Mouse (Mus musculus) CH12.LX (cell line): ENCODE results near the gene 1700067K01Rik. TPM values are rescaled to one million over a fixed set of nuclear protein-coding genes. Genes with fewer than 3 reads are reported as not detected.

Experiments
- DNase-seq: peaks from one replicate; pipeline ENCODE4 v3.0.0-alpha.2; 2013; ENCODE audit errors: extremely low read depth
- H3K27ac ChIP-seq: 2 replicates; pipeline ENCODE4 v1.5.1; 2012; ENCODE audit warnings: low read depth, mild to moderate bottlenecking, control low read depth, moderate library complexity; ENCODE audit not compliant: insufficient read depth
- H3K27me3 ChIP-seq: replicated peaks from 2 replicates; pipeline ENCODE3; 2012; ENCODE audit warnings: inconsistent platforms
- H3K36me3 ChIP-seq, 2 experiments: replicated peaks in 1 of 2; 2 replicates each; pipeline versions ENCODE3 to v1.6.1; 2012; ENCODE audit warnings: inconsistent platforms in 1 of 2, low read length in 1 of 2, mild to moderate bottlenecking in 1 of 2, mixed read lengths in 1 of 2, moderate library complexity in 1 of 2; ENCODE audit not compliant: control insufficient read depth in 1 of 2, insufficient read depth in 1 of 2
- H3K4me1 ChIP-seq, 2 experiments: 2 replicates each; pipeline ENCODE4 v1.6.1; 2012; ENCODE audit warnings: inconsistent platforms in 1 of 2, moderate library complexity in 1 of 2; ENCODE audit not compliant: insufficient read depth in 2 of 2, control insufficient read depth in 1 of 2
- H3K4me2 ChIP-seq: 2 replicates; pipeline ENCODE4 v1.6.1; 2012; ENCODE audit warnings: low read depth, mild to moderate bottlenecking, control low read depth; ENCODE audit not compliant: poor library complexity, insufficient read depth, severe bottlenecking
- H3K4me3 ChIP-seq, 3 experiments: fragments of 150-350 bp in 1 of 3; sonication (generic) in 1 of 3; replicated peaks in 1 of 3; 2 replicates each; pipeline versions ENCODE3 to v1.5.1; 2011 to 2012; ENCODE audit warnings: low read depth in 2 of 3, low read length in 2 of 3, mild to moderate bottlenecking in 2 of 3, moderate library complexity in 2 of 3, control low read depth in 1 of 3, improper control_type of control experiment in 1 of 3, inconsistent platforms in 1 of 3, mixed read lengths in 1 of 3; ENCODE audit not compliant: poor library complexity in 1 of 3
- H3K79me2 ChIP-seq: replicated peaks from 2 replicates; pipeline ENCODE4 v1.6.1; 2012; ENCODE audit warnings: mild to moderate bottlenecking, moderate library complexity; ENCODE audit not compliant: control insufficient read depth, poor library complexity, insufficient read depth, severe bottlenecking; ENCODE audit errors: extremely low read depth
- H3K9ac ChIP-seq: 2 replicates; pipeline ENCODE4 v1.6.1; 2012; ENCODE audit warnings: low read depth, mild to moderate bottlenecking, control low read depth, moderate library complexity; ENCODE audit not compliant: insufficient read depth
- H3K9me3 ChIP-seq: replicated peaks from 2 replicates; pipeline ENCODE3; 2012; ENCODE audit warnings: low read length, inconsistent platforms, mixed read lengths
- CHD2 ChIP-seq: IDR thresholded peaks from 2 replicates; pipeline ENCODE4 v1.6.1; 2011; ENCODE audit warnings: low read length, improper control_type of control experiment
- CTCF ChIP-seq, 2 experiments: IDR thresholded peaks in 1 of 2; conservative IDR thresholded peaks in 1 of 2; 2 replicates each; pipeline ENCODE4 v1.5.1; 2011 to 2012; ENCODE audit warnings: low read depth in 2 of 2, low read length in 2 of 2, improper control_type of control experiment in 1 of 2, inconsistent platforms in 1 of 2, mild to moderate bottlenecking in 1 of 2, moderate library complexity in 1 of 2
- E2F4 ChIP-seq: IDR thresholded peaks from 2 replicates; pipeline ENCODE4 v1.6.1; 2011; ENCODE audit warnings: low read depth, low read length, improper control_type of control experiment; ENCODE audit not compliant: insufficient replicate concordance
- EP300 ChIP-seq: IDR thresholded peaks from 2 replicates; pipeline ENCODE4 v1.6.1; 2011; ENCODE audit warnings: low read length, improper control_type of control experiment
- GABPA ChIP-seq: IDR thresholded peaks from 2 replicates; pipeline ENCODE4 v1.6.1; 2012; ENCODE audit warnings: low read depth, low read length, improper control_type of control experiment, inconsistent platforms; ENCODE audit not compliant: insufficient replicate concordance
- JUND ChIP-seq: conservative IDR thresholded peaks from 2 replicates; pipeline ENCODE4 v1.6.1; 2011; ENCODE audit warnings: low read depth, low read length, improper control_type of control experiment
- KAT2A ChIP-seq: IDR thresholded peaks from 2 replicates; pipeline ENCODE4 v1.6.1; 2012; ENCODE audit warnings: low read length, improper control_type of control experiment, inconsistent platforms; ENCODE audit not compliant: insufficient replicate concordance
- MAX ChIP-seq: IDR thresholded peaks from 2 replicates; pipeline ENCODE4 v1.6.1; 2011; ENCODE audit warnings: low read length, improper control_type of control experiment
- MAZ ChIP-seq: IDR thresholded peaks from 2 replicates; pipeline ENCODE4 v1.6.1; 2012; ENCODE audit warnings: low read depth, mild to moderate bottlenecking, inconsistent platforms, low read length, improper control_type of control experiment, moderate library complexity
- MEF2A ChIP-seq: IDR thresholded peaks from 2 replicates; pipeline ENCODE4 v1.6.1; 2014; ENCODE audit warnings: low read depth, mild to moderate bottlenecking, inconsistent platforms, low read length, improper control_type of control experiment, borderline replicate concordance
- MYC ChIP-seq: IDR thresholded peaks from 2 replicates; pipeline ENCODE4 v1.6.1; 2011; ENCODE audit warnings: low read depth, mild to moderate bottlenecking, improper control_type of control experiment, low read length
- NELFE ChIP-seq: IDR thresholded peaks from 2 replicates; pipeline ENCODE4 v1.6.1; 2011; ENCODE audit warnings: low read depth, low read length, improper control_type of control experiment
- NRF1 ChIP-seq: IDR thresholded peaks from 2 replicates; pipeline ENCODE4 v1.6.1; 2014; ENCODE audit warnings: low read depth, mild to moderate bottlenecking, inconsistent platforms, low read length, improper control_type of control experiment, moderate library complexity
- POLR2A ChIP-seq: IDR thresholded peaks from 2 replicates; pipeline ENCODE4 v1.6.1; 2011; ENCODE audit warnings: low read depth, mild to moderate bottlenecking, improper control_type of control experiment, low read length
- POLR2AphosphoS2 ChIP-seq: IDR thresholded peaks from 2 replicates; pipeline ENCODE4 v1.6.1; 2011; ENCODE audit warnings: low read depth, low read length, improper control_type of control experiment
- RAD21 ChIP-seq: IDR thresholded peaks from 2 replicates; pipeline ENCODE4 v1.6.1; 2011; ENCODE audit warnings: low read depth, mild to moderate bottlenecking, low read length, improper control_type of control experiment, moderate library complexity
- RCOR1 ChIP-seq: conservative IDR thresholded peaks from 2 replicates; pipeline ENCODE4 v1.6.1; 2012; ENCODE audit warnings: low read depth, mild to moderate bottlenecking, inconsistent platforms, low read length, improper control_type of control experiment
- SMC3 ChIP-seq: IDR thresholded peaks from 2 replicates; pipeline ENCODE4 v1.6.1; 2011; ENCODE audit warnings: low read depth, low read length, improper control_type of control experiment
- TBP ChIP-seq: conservative IDR thresholded peaks from 2 replicates; pipeline ENCODE4 v1.6.1; 2011; ENCODE audit warnings: low read depth, low read length, improper control_type of control experiment
- TCF12 ChIP-seq: IDR thresholded peaks from 2 replicates; pipeline ENCODE4 v1.6.1; 2014; ENCODE audit warnings: low read depth, mild to moderate bottlenecking, inconsistent platforms, low read length, improper control_type of control experiment
- USF2 ChIP-seq: conservative IDR thresholded peaks from 2 replicates; pipeline ENCODE4 v1.6.1; 2011; ENCODE audit warnings: low read depth, low read length, improper control_type of control experiment
- ZKSCAN1 ChIP-seq: IDR thresholded peaks from 2 replicates; pipeline ENCODE4 v1.6.1; 2012; ENCODE audit warnings: low read depth, inconsistent platforms, low read length, improper control_type of control experiment, borderline replicate concordance
- ZMIZ1 ChIP-seq: IDR thresholded peaks from 2 replicates; pipeline ENCODE4 v1.6.1; 2012; ENCODE audit warnings: low read depth, mild to moderate bottlenecking, inconsistent platforms, low read length, improper control_type of control experiment
- ZNF384 ChIP-seq: IDR thresholded peaks from 2 replicates; pipeline ENCODE4 v1.6.1; 2012; ENCODE audit warnings: low read depth, low read length, improper control_type of control experiment, inconsistent platforms
- dilution Hi-C: fragments of 300-500 bp; cut with MboI; formaldehyde crosslinking; loops from 2 replicates; pipeline ENCODE4 v1.14.3; 2020; ENCODE audit warnings: low sequenced_read_pairs; ENCODE audit not compliant: extremely low pct_unique_long_range_greater_than_20kb, extremely low pct_ligation_motif_present
- in situ Hi-C: fragments of 300-500 bp; cut with MboI; formaldehyde crosslinking; loops from 3 replicates; pipeline ENCODE4 v1.14.3; 2019; ENCODE audit warnings: low sequenced_read_pairs, low pct_ligation_motif_present, low pct_unique_long_range_greater_than_20kb, mixed read lengths
- polyA plus RNA-seq: library from polyadenylated mRNA; unstranded; fragments of >175 nt; gene quantifications from 2 replicates; pipeline ENCODE4 v1.2.1, GENCODE M21; 2012; ENCODE audit warnings: low read depth; ENCODE audit not compliant: insufficient read length
- total RNA-seq, 2 experiments: library from RNA; depleted of rRNA; stranded (reverse); fragments of 300-350 nt in 1 of 2; fragments of >200 nt in 1 of 2; gene quantifications; 2 replicates each; pipeline ENCODE4 v1.2.3; 2012 to 2014

Gene 1700067K01Rik
- total and polyA plus RNA-seq, 3 experiments = 0.38 to 0.67 TPM; not detected in 1

GRCm38 (mm10) chr8:84019738-84020137 lies 18.4 kb downstream of the 1700067K01Rik start:
- Histone ChIP-seq H3K4me2 (no peak overlapping the region), H3K79me2 (no peaks in the 10 kb centered on the region), H3K4me3 (no peak overlapping the region), H3K36me3 (no peaks in the 10 kb centered on the region), H3K4me1 (no peaks in the 10 kb centered on the region), H3K9ac (no peak overlapping the region), H3K27ac (no peak overlapping the region), H3K27me3 (peaks cover 28% of the 10 kb centered on the region), H3K9me3 (peaks cover 6% of the 10 kb centered on the region)
- TF ChIP-seq ZNF384 = no peak
- TF ChIP-seq GABPA = no peak
- no peak for TF ChIP-seq MAZ
- TF ChIP-seq CHD2 = no peak
- TF ChIP-seq RCOR1 = no peak
- no peak for TF ChIP-seq E2F4
- TF ChIP-seq MEF2A = no peak
- TF ChIP-seq NELFE = no peak
- TF ChIP-seq ZMIZ1 = no peak
- no peak for TF ChIP-seq KAT2A
- TF ChIP-seq MYC = no peak
- no peak for TF ChIP-seq RAD21
- dilution Hi-C loops = no loop called here
- DNase-seq = no peak
- in situ Hi-C loops = no loop called here

DNA sequence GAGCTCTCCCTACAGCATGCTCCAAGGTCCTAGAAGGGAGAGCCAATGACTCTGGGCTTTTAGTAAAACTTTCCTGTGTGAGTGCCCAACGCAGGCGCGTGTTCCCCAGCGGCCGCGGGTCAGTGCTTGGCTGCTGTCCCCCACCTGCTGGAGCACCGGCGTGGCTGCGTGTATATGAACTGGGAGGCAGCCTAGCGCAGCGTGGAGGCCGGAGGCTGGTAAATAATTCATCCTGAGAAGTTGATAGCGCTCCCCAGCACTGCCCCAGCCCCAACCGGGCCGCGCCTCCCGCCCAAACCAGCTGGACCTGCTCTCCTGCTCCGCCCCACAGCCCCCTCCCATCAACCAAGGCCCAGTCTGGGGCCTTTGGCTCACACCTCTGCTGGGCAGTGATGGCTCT lies 19.8 kb downstream of the 1700067K01Rik start, which contains the start of gene Palm3:
Gene Palm3 (plus strand): TSS at position 376 of the 400 bp plus-strand sequence.
- dilution Hi-C loops = no loop called here
- Histone ChIP-seq H3K36me3 (no peaks in the 10 kb centered on the region), H3K9me3 (peaks cover 3% of the 10 kb centered on the region), H3K4me2 (no peak within 1 kb of the TSS), H3K4me1 (no peaks in the 10 kb centered on the region), H3K27ac (no peak within 1 kb of the TSS), H3K4me3 (no peak within 1 kb of the TSS), H3K79me2 (no peaks in the 10 kb centered on the region), H3K9ac (no peak within 1 kb of the TSS)
- in situ Hi-C loops = no loop called here
- no peak for DNase-seq
- no peak for TF ChIP-seq TBP
- no peak for TF ChIP-seq E2F4
- no peak for TF ChIP-seq POLR2AphosphoS2
- TF ChIP-seq CHD2 = no peak
- TF ChIP-seq POLR2A = no peak
- no peak for TF ChIP-seq ZKSCAN1
- no peak for TF ChIP-seq EP300
- no peak for TF ChIP-seq USF2
- TF ChIP-seq MAX = no peak
- TF ChIP-seq JUND = no peak
- no peak for TF ChIP-seq MYC
- TF ChIP-seq RAD21 = no peak
- no peak for TF ChIP-seq SMC3
- TF ChIP-seq MAZ = no peak
- TF ChIP-seq CTCF (conservative IDR thresholded peaks at IDR 0.05 in 1 of 2, IDR thresholded peaks at IDR 0.05 in 1 of 2; ENCODE audit: low read depth in 2 of 2, low read length in 2 of 2) = no peak
- TF ChIP-seq NRF1 = no peak
- TF ChIP-seq RCOR1 = no peak
- no peak for TF ChIP-seq TCF12
- TF ChIP-seq, all 38 proteins: peak for 0
- peaks cover 28% of the 10 kb centered on the region for H3K27me3 ChIP-seq
